Mouse (Mus musculus) frontal cortex, adult 2 months (tissue): ENCODE measurements at regions not wholly inside any gene's neighbourhood (a gene's known extent, or its start where the extent isn't known, plus 50 kb on each side); places are given as distances from the start of the nearest gene placed in this dataset.
"Not testable (repeated sequence)": the region's sequence is repeated elsewhere in the genome, so short reads cannot be mapped to it uniquely, and the experiment has no call there.

Experiments used
- DNase-seq, 2 experiments: peaks; one replicate each; pipeline ENCODE4 v3.0.0; 2022; ENCODE audit warnings: low spot score in 1 of 2; ENCODE audit errors: extremely low spot score in 1 of 2

- DNase-seq = no peak
Measured at GRCm38 (mm10) chrX:131383501-131383900, 1634.0 kb downstream of the Diaph2 start.

- no peak for DNase-seq
Measured at GRCm38 (mm10) chrX:131402189-131402588, 1652.6 kb downstream of the Diaph2 start.

DNA sequence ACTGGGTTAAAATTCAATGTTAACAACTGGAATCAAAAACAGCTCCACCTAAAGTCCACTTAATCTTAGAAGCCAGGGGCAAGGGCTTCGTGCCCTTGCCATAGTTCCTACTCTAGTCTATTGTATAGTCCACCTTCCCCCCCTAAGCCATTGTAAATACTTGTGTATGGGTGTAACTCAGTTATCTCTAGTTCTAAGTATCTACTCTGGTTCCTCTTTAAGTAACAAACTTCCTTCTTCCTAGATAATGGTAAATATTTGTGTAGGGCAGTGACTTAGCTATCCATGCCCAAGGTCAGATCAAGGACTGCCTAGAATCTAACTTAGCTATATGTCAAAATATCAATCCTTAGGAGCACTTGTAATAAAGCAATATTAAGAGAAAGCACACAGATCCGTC lies 1653.3 kb downstream of the Diaph2 start:
- DNase-seq = not testable (repeated sequence)

DNA sequence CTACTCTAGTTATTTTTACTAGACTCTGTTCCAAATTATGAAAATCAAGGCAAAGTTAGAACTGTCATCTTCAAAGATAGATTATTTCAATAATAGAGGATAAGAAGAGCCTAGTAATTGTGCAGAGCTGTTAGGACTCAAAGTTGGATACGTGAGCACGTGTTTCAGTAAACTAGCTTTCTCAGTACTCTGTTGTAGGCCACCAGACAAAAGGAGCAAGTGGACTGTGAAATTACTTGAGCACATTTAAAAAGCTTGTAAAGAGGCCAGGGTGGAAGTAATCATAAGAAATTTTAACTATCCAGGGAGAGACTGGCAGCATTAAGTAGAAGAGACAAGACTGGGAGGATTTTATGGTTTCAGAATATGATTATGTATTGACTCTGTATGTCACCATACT lies 1657.1 kb downstream of the Diaph2 start:
- no peak for DNase-seq

GRCm38 (mm10) chrX:131410567-131410966 lies 1661.0 kb downstream of the Diaph2 start:
- DNase-seq = no peak

- no peak for DNase-seq
Measured at GRCm38 (mm10) chrX:131422178-131422577, 1672.6 kb downstream of the Diaph2 start.

DNA sequence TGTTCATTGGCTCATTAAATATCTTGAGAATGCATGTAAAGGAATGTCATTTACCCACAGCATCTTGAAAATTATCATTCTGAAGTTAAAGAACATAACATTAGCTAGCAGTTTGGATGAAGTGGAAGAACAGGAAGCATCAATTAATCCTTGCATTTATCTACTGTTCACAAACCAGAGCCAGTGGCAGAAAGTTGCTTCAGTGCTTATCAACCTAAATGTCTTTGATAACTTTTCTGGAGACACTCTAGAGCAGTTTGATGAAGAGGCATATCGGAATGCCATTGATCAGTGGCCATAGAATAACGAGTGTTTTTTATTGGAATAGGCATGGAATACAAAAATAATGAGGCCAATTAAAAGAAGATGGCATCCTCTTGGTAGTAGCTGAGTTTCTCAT lies 1673.3 kb downstream of the Diaph2 start:
- DNase-seq = no peak

- DNase-seq = peak in 1 of 2 experiments; percentile 8
Measured at GRCm38 (mm10) chrX:131434155-131434554, 1684.6 kb downstream of the Diaph2 start.

DNA sequence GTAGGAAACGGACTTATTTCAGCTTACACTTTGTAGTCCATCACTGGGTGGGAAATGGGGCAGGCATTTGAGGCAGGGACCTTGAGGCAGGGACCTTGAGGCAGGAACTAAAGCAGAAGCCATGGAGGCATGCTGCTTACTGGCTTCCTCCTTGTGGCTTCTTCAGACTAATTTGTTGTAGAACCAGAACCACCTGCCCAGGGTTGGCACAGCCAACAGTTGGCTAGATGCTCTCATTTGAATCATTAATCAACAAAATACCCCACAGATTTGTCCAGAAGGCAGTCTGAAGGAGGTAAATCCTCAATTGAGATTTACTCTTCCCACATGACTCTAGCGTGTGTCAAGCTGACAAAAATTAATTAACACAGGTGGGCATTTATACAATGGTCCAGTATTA lies 1703.3 kb downstream of the Diaph2 start:
- no peak for DNase-seq

DNA sequence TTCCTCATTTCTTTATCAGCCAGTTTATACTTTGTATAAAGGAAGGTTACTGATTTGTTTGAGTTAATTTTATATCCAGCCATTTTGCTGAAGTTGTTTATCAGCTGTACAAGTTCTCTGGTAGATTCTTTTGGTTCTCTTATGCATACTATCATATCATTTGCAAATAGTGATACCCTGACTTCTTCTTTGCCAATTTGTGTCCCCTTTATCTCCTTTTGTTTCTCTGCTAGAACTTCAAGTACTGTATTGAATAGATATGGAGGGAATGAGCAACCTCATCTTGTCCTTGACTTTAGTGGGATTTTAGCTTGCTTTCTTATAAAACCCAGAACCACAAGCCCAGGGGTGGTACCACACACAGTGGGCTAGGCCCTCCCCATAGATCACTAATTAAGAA lies 1711.1 kb downstream of the Diaph2 start:
- no peak for DNase-seq

DNA sequence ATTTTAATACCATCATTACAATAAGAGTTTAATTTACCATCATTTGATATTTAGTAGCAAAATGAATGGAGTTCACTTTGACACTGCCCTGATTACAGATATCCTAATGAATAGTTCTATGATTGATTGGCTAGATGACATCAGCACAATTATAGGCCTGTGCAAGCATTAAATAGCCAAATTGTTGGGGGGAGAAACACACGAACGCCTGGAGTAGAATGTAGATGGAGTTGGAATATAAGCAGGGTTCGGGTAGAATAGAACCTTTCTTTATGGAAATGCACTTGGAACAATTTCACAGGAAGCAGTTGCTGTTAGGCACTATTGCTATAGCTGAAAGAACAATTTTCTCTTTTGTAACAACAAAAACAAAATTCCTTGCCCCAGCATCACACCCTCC lies 1739.8 kb downstream of the Diaph2 start:
- DNase-seq = no peak

GRCm38 (mm10) chrX:131501409-131501808 lies 1751.9 kb downstream of the Diaph2 start:
- DNase-seq = no peak

GRCm38 (mm10) chrX:131506837-131507236 lies 1757.3 kb downstream of the Diaph2 start:
- DNase-seq = no peak
